Mouse (Mus musculus) CH12.LX (cell line): ENCODE results near the gene Zfyve26. TPM values are rescaled to one million over a fixed set of nuclear protein-coding genes. Genes with fewer than 3 reads are reported as not detected.
A peak's percentile ranks its signal among the peaks of the same experiment; 100 is the strongest.

Experiments used
- DNase-seq: peaks from one replicate; pipeline ENCODE4 v3.0.0-alpha.2; 2013; ENCODE audit errors: extremely low read depth
- H3K27ac ChIP-seq: 2 replicates; pipeline ENCODE4 v1.5.1; 2012; ENCODE audit warnings: low read depth, mild to moderate bottlenecking, control low read depth, moderate library complexity; ENCODE audit not compliant: insufficient read depth
- H3K27me3 ChIP-seq: replicated peaks from 2 replicates; pipeline ENCODE3; 2012; ENCODE audit warnings: inconsistent platforms
- H3K36me3 ChIP-seq, 2 experiments: replicated peaks in 1 of 2; 2 replicates each; pipeline versions ENCODE3 to v1.6.1; 2012; ENCODE audit warnings: inconsistent platforms in 1 of 2, low read length in 1 of 2, mild to moderate bottlenecking in 1 of 2, mixed read lengths in 1 of 2, moderate library complexity in 1 of 2; ENCODE audit not compliant: control insufficient read depth in 1 of 2, insufficient read depth in 1 of 2
- H3K4me1 ChIP-seq, 2 experiments: 2 replicates each; pipeline ENCODE4 v1.6.1; 2012; ENCODE audit warnings: inconsistent platforms in 1 of 2, moderate library complexity in 1 of 2; ENCODE audit not compliant: insufficient read depth in 2 of 2, control insufficient read depth in 1 of 2
- H3K4me2 ChIP-seq: 2 replicates; pipeline ENCODE4 v1.6.1; 2012; ENCODE audit warnings: low read depth, mild to moderate bottlenecking, control low read depth; ENCODE audit not compliant: poor library complexity, insufficient read depth, severe bottlenecking
- H3K4me3 ChIP-seq, 3 experiments: fragments of 150-350 bp in 1 of 3; sonication (generic) in 1 of 3; replicated peaks in 1 of 3; 2 replicates each; pipeline versions ENCODE3 to v1.5.1; 2011 to 2012; ENCODE audit warnings: low read depth in 2 of 3, low read length in 2 of 3, mild to moderate bottlenecking in 2 of 3, moderate library complexity in 2 of 3, control low read depth in 1 of 3, improper control_type of control experiment in 1 of 3, inconsistent platforms in 1 of 3, mixed read lengths in 1 of 3; ENCODE audit not compliant: poor library complexity in 1 of 3
- H3K79me2 ChIP-seq: replicated peaks from 2 replicates; pipeline ENCODE4 v1.6.1; 2012; ENCODE audit warnings: mild to moderate bottlenecking, moderate library complexity; ENCODE audit not compliant: control insufficient read depth, poor library complexity, insufficient read depth, severe bottlenecking; ENCODE audit errors: extremely low read depth
- H3K9ac ChIP-seq: 2 replicates; pipeline ENCODE4 v1.6.1; 2012; ENCODE audit warnings: low read depth, mild to moderate bottlenecking, control low read depth, moderate library complexity; ENCODE audit not compliant: insufficient read depth
- H3K9me3 ChIP-seq: replicated peaks from 2 replicates; pipeline ENCODE3; 2012; ENCODE audit warnings: low read length, inconsistent platforms, mixed read lengths
- BHLHE40 ChIP-seq: IDR thresholded peaks from 2 replicates; pipeline ENCODE4 v1.6.1; 2011; ENCODE audit warnings: mild to moderate bottlenecking, low read depth, low read length, improper control_type of control experiment
- CHD1 ChIP-seq: IDR thresholded peaks from 2 replicates; pipeline ENCODE4 v1.6.1; 2012; ENCODE audit warnings: low read depth, low read length, improper control_type of control experiment, inconsistent platforms
- CTCF ChIP-seq, 2 experiments: IDR thresholded peaks in 1 of 2; conservative IDR thresholded peaks in 1 of 2; 2 replicates each; pipeline ENCODE4 v1.5.1; 2011 to 2012; ENCODE audit warnings: low read depth in 2 of 2, low read length in 2 of 2, improper control_type of control experiment in 1 of 2, inconsistent platforms in 1 of 2, mild to moderate bottlenecking in 1 of 2, moderate library complexity in 1 of 2
- E2F4 ChIP-seq: IDR thresholded peaks from 2 replicates; pipeline ENCODE4 v1.6.1; 2011; ENCODE audit warnings: low read depth, low read length, improper control_type of control experiment; ENCODE audit not compliant: insufficient replicate concordance
- EP300 ChIP-seq: IDR thresholded peaks from 2 replicates; pipeline ENCODE4 v1.6.1; 2011; ENCODE audit warnings: low read length, improper control_type of control experiment
- HCFC1 ChIP-seq: IDR thresholded peaks from 2 replicates; pipeline ENCODE4 v1.6.1; 2012; ENCODE audit warnings: low read depth, mild to moderate bottlenecking, inconsistent platforms, low read length, improper control_type of control experiment
- IRF4 ChIP-seq: IDR thresholded peaks from 2 replicates; pipeline ENCODE4 v1.6.1; 2014; ENCODE audit warnings: low read depth, mild to moderate bottlenecking, inconsistent platforms, low read length, improper control_type of control experiment
- JUN ChIP-seq: IDR thresholded peaks from 2 replicates; pipeline ENCODE4 v1.6.1; 2011; ENCODE audit warnings: low read depth, mild to moderate bottlenecking, low read length, improper control_type of control experiment, moderate library complexity; ENCODE audit not compliant: insufficient read depth
- MEF2A ChIP-seq: IDR thresholded peaks from 2 replicates; pipeline ENCODE4 v1.6.1; 2014; ENCODE audit warnings: low read depth, mild to moderate bottlenecking, inconsistent platforms, low read length, improper control_type of control experiment, borderline replicate concordance
- POLR2A ChIP-seq: IDR thresholded peaks from 2 replicates; pipeline ENCODE4 v1.6.1; 2011; ENCODE audit warnings: low read depth, mild to moderate bottlenecking, improper control_type of control experiment, low read length
- RAD21 ChIP-seq: IDR thresholded peaks from 2 replicates; pipeline ENCODE4 v1.6.1; 2011; ENCODE audit warnings: low read depth, mild to moderate bottlenecking, low read length, improper control_type of control experiment, moderate library complexity
- RCOR1 ChIP-seq: conservative IDR thresholded peaks from 2 replicates; pipeline ENCODE4 v1.6.1; 2012; ENCODE audit warnings: low read depth, mild to moderate bottlenecking, inconsistent platforms, low read length, improper control_type of control experiment
- SIN3A ChIP-seq: IDR thresholded peaks from 2 replicates; pipeline ENCODE4 v1.6.1; 2012; ENCODE audit warnings: low read length, improper control_type of control experiment, inconsistent platforms
- SMC3 ChIP-seq: IDR thresholded peaks from 2 replicates; pipeline ENCODE4 v1.6.1; 2011; ENCODE audit warnings: low read depth, low read length, improper control_type of control experiment
- TBP ChIP-seq: conservative IDR thresholded peaks from 2 replicates; pipeline ENCODE4 v1.6.1; 2011; ENCODE audit warnings: low read depth, low read length, improper control_type of control experiment
- TCF12 ChIP-seq: IDR thresholded peaks from 2 replicates; pipeline ENCODE4 v1.6.1; 2014; ENCODE audit warnings: low read depth, mild to moderate bottlenecking, inconsistent platforms, low read length, improper control_type of control experiment
- USF2 ChIP-seq: conservative IDR thresholded peaks from 2 replicates; pipeline ENCODE4 v1.6.1; 2011; ENCODE audit warnings: low read depth, low read length, improper control_type of control experiment
- ZNF384 ChIP-seq: IDR thresholded peaks from 2 replicates; pipeline ENCODE4 v1.6.1; 2012; ENCODE audit warnings: low read depth, low read length, improper control_type of control experiment, inconsistent platforms
- dilution Hi-C: fragments of 300-500 bp; cut with MboI; formaldehyde crosslinking; loops from 2 replicates; pipeline ENCODE4 v1.14.3; 2020; ENCODE audit warnings: low sequenced_read_pairs; ENCODE audit not compliant: extremely low pct_unique_long_range_greater_than_20kb, extremely low pct_ligation_motif_present
- in situ Hi-C: fragments of 300-500 bp; cut with MboI; formaldehyde crosslinking; loops from 3 replicates; pipeline ENCODE4 v1.14.3; 2019; ENCODE audit warnings: low sequenced_read_pairs, low pct_ligation_motif_present, low pct_unique_long_range_greater_than_20kb, mixed read lengths
- polyA plus RNA-seq: library from polyadenylated mRNA; unstranded; fragments of >175 nt; gene quantifications from 2 replicates; pipeline ENCODE4 v1.2.1, GENCODE M21; 2012; ENCODE audit warnings: low read depth; ENCODE audit not compliant: insufficient read length
- total RNA-seq, 2 experiments: library from RNA; depleted of rRNA; stranded (reverse); fragments of 300-350 nt in 1 of 2; fragments of >200 nt in 1 of 2; gene quantifications; 2 replicates each; pipeline ENCODE4 v1.2.3; 2012 to 2014

The Zfyve26 gene
- total and polyA plus RNA-seq, 3 experiments = 10.4 to 24.8 (median 16.1) TPM

GRCm38 (mm10) chr12:79305131-79305530 lies 9.0 kb upstream of the Zfyve26 start:
- Histone ChIP-seq H3K4me1 (no peaks in the 10 kb centered on the region), H3K27me3 (no peaks in the 10 kb centered on the region), H3K36me3 (peaks cover 14 to 67% of the 10 kb centered on the region in 2 experiments), H3K27ac (no peak overlapping the region), H3K9ac (no peak overlapping the region), H3K4me2 (no peak overlapping the region), H3K4me3 (no peak overlapping the region), H3K79me2 (no peaks in the 10 kb centered on the region), H3K9me3 (no peaks in the 10 kb centered on the region)
- dilution Hi-C loops = no loop called here
- in situ Hi-C loops = no loop called here
- no peak for DNase-seq
- TF ChIP-seq RAD21 (peak; percentile 23), E2F4 (no peak), BHLHE40 (no peak), CTCF (conservative IDR thresholded peaks at IDR 0.05 in 1 of 2, IDR thresholded peaks at IDR 0.05 in 1 of 2; ENCODE audit: low read depth in 2 of 2, low read length in 2 of 2) (peak in 1 of 2 experiments; percentile 37; a peak in 2 of 4 replicates)

DNA sequence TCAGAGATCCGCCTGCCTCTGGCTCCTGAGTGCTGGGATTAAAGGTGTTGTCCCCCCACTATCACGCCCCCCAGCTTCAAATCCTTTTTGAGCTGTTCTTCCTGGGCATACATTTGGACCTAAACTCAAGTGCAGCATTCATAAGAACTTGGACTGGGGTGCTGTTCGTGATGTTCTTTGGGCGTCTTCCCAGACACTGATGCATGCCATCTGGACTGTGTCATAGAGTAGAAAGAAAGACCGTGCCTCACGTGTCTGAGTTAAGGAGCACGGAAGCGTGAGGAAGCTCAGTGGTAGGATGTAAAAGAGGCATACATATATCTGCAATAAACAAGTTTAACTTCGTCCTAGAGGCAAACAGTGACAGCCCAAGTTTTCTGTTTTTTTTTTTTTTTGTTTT lies 5.7 kb upstream of the Zfyve26 start:
- no peaks in the 10 kb centered on the region for H3K79me2 ChIP-seq
- no peak overlapping the region for H3K27ac ChIP-seq
- peaks cover 0 to 12% of the 10 kb centered on the region in 2 experiments; a peak in 2 of 4 replicates for H3K4me1 ChIP-seq
- no peak for DNase-seq
- no peaks in the 10 kb centered on the region for H3K9me3 ChIP-seq
- no peak overlapping the region for H3K9ac ChIP-seq
- peaks cover 14 to 45% of the 10 kb centered on the region in 2 experiments for H3K36me3 ChIP-seq
- in situ Hi-C loops (no loop called here), dilution Hi-C loops (no loop called here)
- H3K4me3 ChIP-seq = no peak overlapping the region
- TF ChIP-seq JUN (no peak), EP300 (no peak), TBP (no peak), MEF2A (no peak), ZNF384 (no peak), HCFC1 (no peak), TCF12 (no peak), RCOR1 (no peak), USF2 (no peak), BHLHE40 (no peak), SIN3A (no peak), CTCF (conservative IDR thresholded peaks at IDR 0.05 in 1 of 2, IDR thresholded peaks at IDR 0.05 in 1 of 2; ENCODE audit: low read depth in 2 of 2, low read length in 2 of 2) (no peak), POLR2A (no peak), CHD1 (no peak), IRF4 (no peak), RAD21 (no peak), SMC3 (no peak)
- no peak overlapping the region for H3K4me2 ChIP-seq
- no peaks in the 10 kb centered on the region for H3K27me3 ChIP-seq
